11 mouse cellular contexts compared by ENCODE assay signal in the genomic region with DNA sequence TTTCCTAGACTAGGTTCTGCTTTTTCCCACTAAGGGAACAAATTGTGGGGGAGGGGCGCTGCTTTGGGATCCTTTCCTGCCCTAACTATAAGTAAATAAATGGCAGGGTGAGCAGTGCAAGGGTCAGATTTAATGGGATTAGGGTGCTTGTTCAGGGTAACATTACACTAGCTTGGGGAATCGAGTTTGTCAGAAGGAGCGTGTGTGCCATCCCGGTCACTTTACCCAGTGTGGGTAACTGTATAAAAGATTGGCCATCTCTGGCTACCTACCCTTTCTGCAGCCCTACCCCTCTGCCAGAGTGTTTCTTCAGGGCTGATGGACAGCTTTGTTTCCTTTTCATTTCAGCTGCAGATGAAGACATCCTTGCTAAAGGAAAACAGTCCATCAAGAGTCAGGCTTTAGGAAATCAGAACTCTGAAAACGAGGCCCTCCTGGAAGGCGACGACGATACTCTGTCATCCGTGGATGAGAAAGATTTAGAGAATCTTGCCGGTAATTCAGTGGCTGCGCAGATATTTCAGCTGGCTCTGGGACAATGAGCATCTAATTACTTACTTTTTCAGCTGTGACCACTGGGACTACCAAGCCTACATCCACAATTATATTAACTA. TPM values are rescaled to one million over a fixed set of nuclear protein-coding genes. Genes with fewer than 3 reads are reported as not detected.
DNase-seq lines count a peak whose midpoint lies in the region; ATAC-seq lines count a peak whose summit lies in the region.
"Had no signal": no experiment of that assay in that cellular context is flagged by ENCODE, and none has a peak within 500 bp of the region (broad histone marks: within the 10 kb centered on the region; RNA-seq: fewer than 3 reads in every experiment).

No protein-coding gene starts in this region.

- no peaks in the 10 kb centered on the region for H3K36me3 ChIP-seq in neural tube, embryonic 11.5 days (ENCODE audit: control insufficient read depth, insufficient read depth, low read length)
- H3K36me3 ChIP-seq in hindbrain, embryonic 11.5 days (ENCODE audit: control insufficient read depth, insufficient read depth, low read length) = no peaks in the 10 kb centered on the region
- H3K36me3 ChIP-seq in liver, embryonic 11.5 days (ENCODE audit: control insufficient read depth, insufficient read depth, low read length) = no peaks in the 10 kb centered on the region
- H3K36me3 ChIP-seq in neural tube, embryonic 15.5 days = no peaks in the 10 kb centered on the region
- H3K36me3 ChIP-seq: G1E had no signal

- ATAC-seq in neural tube, embryonic 11.5 days (ENCODE audit: insufficient read depth, low FRiP score, low TSS enrichment) = 0 out of 2 replicates have a peak, but pooled peaks have one; percentile 13
- ATAC-seq in hindbrain, embryonic 11.5 days (ENCODE audit: low FRiP score) = peak; percentile 62
- no peak; the same call in 1 of the 2 replicates for ATAC-seq in liver, embryonic 11.5 days (replicated peaks; ENCODE audit: low FRiP score)
- ATAC-seq in neural tube, embryonic 15.5 days (ENCODE audit: low FRiP score) = 0 out of 2 replicates have a peak, but pooled peaks have one; percentile 25
- ATAC-seq: inflammation-experienced regulatory T-cells, adult 6 months had no signal

- peak; percentile 28 for DNase-seq in neural tube, embryonic 11.5 days (ENCODE audit: low spot score)
- DNase-seq in neural tube, embryonic 10.5 days (ENCODE audit: extremely low spot score, low spot score) = no peak
- DNase-seq in hindbrain, embryonic 11.5 days (ENCODE audit: low spot score) = peak; percentile 61
- no peak for DNase-seq in liver, embryonic 11.5 days (ENCODE audit: low spot score)
- no peak for DNase-seq in spleen, postnatal 36 days (ENCODE audit: low spot score in 2 of 2)
- DNase-seq in urinary bladder, adult 2 months (ENCODE audit: low spot score) = no peak
- no peak for DNase-seq in right cerebral cortex, adult 2 months (ENCODE audit: low spot score in 2 of 2)

- peak overlapping the region; percentile 54; the same call in 1 of the 2 replicates for H3K27ac ChIP-seq in neural tube, embryonic 11.5 days (ENCODE audit: low read depth, low read length)
- H3K27ac ChIP-seq in hindbrain, embryonic 11.5 days (ENCODE audit: low read depth, low read length) = peak overlapping the region; percentile 51
- peak overlapping the region; percentile 8; the same call in 1 of the 2 replicates for H3K27ac ChIP-seq in liver, embryonic 11.5 days (ENCODE audit: low read depth, low read length)
- H3K27ac ChIP-seq in neural tube, embryonic 15.5 days (replicated peaks) = peak overlapping the region; percentile 82
- H3K27ac ChIP-seq: macrophage had no signal

- no peak overlapping the region for H3K4me2 ChIP-seq in neural tube, embryonic 11.5 days (ENCODE audit: low read depth)
- H3K4me2 ChIP-seq in hindbrain, embryonic 11.5 days (replicated peaks; ENCODE audit: low read depth, low read length) = no peak overlapping the region; the same call in 1 of the 2 replicates
- peak overlapping the region; percentile 9; the same call in 1 of the 2 replicates for H3K4me2 ChIP-seq in liver, embryonic 11.5 days
- H3K4me2 ChIP-seq in neural tube, embryonic 15.5 days = peak overlapping the region; percentile 43

- WGBS in neural tube, embryonic 11.5 days = 45% methylated on average over 11 of the region's 11 CpGs
- 35% methylated on average over 11 of the region's 11 CpGs for WGBS in hindbrain, embryonic 11.5 days
- 67% methylated on average over 11 of the region's 11 CpGs for WGBS in liver, embryonic 11.5 days
- WGBS in neural tube, embryonic 15.5 days = 38% methylated on average over 11 of the region's 11 CpGs

- no peak overlapping the region for H3K4me3 ChIP-seq in neural tube, embryonic 11.5 days (ENCODE audit: low read depth, low read length)
- H3K4me3 ChIP-seq in hindbrain, embryonic 11.5 days (ENCODE audit: low read depth, low read length) = no peak overlapping the region
- no peak overlapping the region for H3K4me3 ChIP-seq in liver, embryonic 11.5 days (ENCODE audit: low read depth, low read length)
- peak overlapping the region; percentile 6 for H3K4me3 ChIP-seq in neural tube, embryonic 15.5 days (replicated peaks)

- H3K4me1 ChIP-seq in neural tube, embryonic 11.5 days (ENCODE audit: control insufficient read depth, insufficient read depth, low read length) = peaks cover 7% of the 10 kb centered on the region
- H3K4me1 ChIP-seq in hindbrain, embryonic 11.5 days (replicated peaks; ENCODE audit: control insufficient read depth, insufficient read depth, low read length) = no peaks in the 10 kb centered on the region; the same call in 1 of the 2 replicates
- H3K4me1 ChIP-seq in liver, embryonic 11.5 days (replicated peaks; ENCODE audit: control insufficient read depth, insufficient read depth, low read length) = no peaks in the 10 kb centered on the region
- H3K4me1 ChIP-seq in neural tube, embryonic 15.5 days = peaks cover 15% of the 10 kb centered on the region

- no peak overlapping the region for H3K9ac ChIP-seq in neural tube, embryonic 11.5 days (ENCODE audit: low read length)
- H3K9ac ChIP-seq in hindbrain, embryonic 11.5 days (ENCODE audit: low read depth, low read length) = no peak overlapping the region
- H3K9ac ChIP-seq in liver, embryonic 11.5 days (ENCODE audit: low read depth, low read length) = no peak overlapping the region
- no peak overlapping the region for H3K9ac ChIP-seq in neural tube, embryonic 15.5 days (replicated peaks)

- H3K9me3 ChIP-seq in neural tube, embryonic 11.5 days (ENCODE audit: control insufficient read depth, low read length) = no peaks in the 10 kb centered on the region
- no peaks in the 10 kb centered on the region for H3K9me3 ChIP-seq in hindbrain, embryonic 11.5 days (ENCODE audit: control insufficient read depth, low read length)
- no peaks in the 10 kb centered on the region for H3K9me3 ChIP-seq in liver, embryonic 11.5 days (ENCODE audit: control insufficient read depth, low read length)
- H3K9me3 ChIP-seq in neural tube, embryonic 15.5 days (replicated peaks) = no peaks in the 10 kb centered on the region
- H3K9me3 ChIP-seq: G1E had no signal

- H3K27me3 ChIP-seq in neural tube, embryonic 11.5 days (ENCODE audit: control insufficient read depth, insufficient read depth, low read length) = peaks cover under 1% of the 10 kb centered on the region; the same call in 1 of the 2 replicates
- H3K27me3 ChIP-seq in hindbrain, embryonic 11.5 days (ENCODE audit: control insufficient read depth, insufficient read depth, low read length) = no peaks in the 10 kb centered on the region
- H3K27me3 ChIP-seq in liver, embryonic 11.5 days (replicated peaks; ENCODE audit: control insufficient read depth, insufficient read depth, low read length) = no peaks in the 10 kb centered on the region
- H3K27me3 ChIP-seq in neural tube, embryonic 15.5 days (replicated peaks) = no peaks in the 10 kb centered on the region

RNA-seq across cellular contexts. Expression of gene Mab21l2, which starts 8.8 kb away (rescaled TPM):
- polyA plus RNA-seq in neural tube, embryonic 11.5 days (2014; fragmentation: Nextera tagmentation; extraction: Ambion mirVana) = 93.4 and 98.3 TPM in 2 replicates
- 151 and 155 TPM in 2 replicates for polyA plus RNA-seq in hindbrain, embryonic 11.5 days (2014; fragmentation: Nextera tagmentation; extraction: Ambion mirVana)
- 14.5 and 19.4 TPM in 2 replicates for polyA plus RNA-seq in liver, embryonic 11.5 days (2014; fragmentation: Nextera tagmentation; extraction: Ambion mirVana)
- 174 and 200 TPM in 2 replicates for polyA plus RNA-seq in neural tube, embryonic 15.5 days (2015; fragmentation: Nextera tagmentation; extraction: Ambion mirVana)
- polyA plus RNA-seq in urinary bladder, adult 2 months (2012; rRNA removed) = 1.7 and 2.0 TPM in 2 replicates
- polyA plus RNA-seq: macrophage had no signal

Comparison
In these comparisons a context has a peak if more than half of its experiments do, and no peak if none do; other contexts are left out.
1. DNase-seq: peak in neural tube, embryonic 11.5 days (single experiment) and hindbrain, embryonic 11.5 days (single experiment); none in neural tube, embryonic 10.5 days (single experiment), liver, embryonic 11.5 days (single experiment), spleen, postnatal 36 days (0 of 2), urinary bladder, adult 2 months (single experiment) and right cerebral cortex, adult 2 months (0 of 2).
2. H3K4me2 ChIP-seq: peak in liver, embryonic 11.5 days (single experiment) and neural tube, embryonic 15.5 days (single experiment); none in neural tube, embryonic 11.5 days (single experiment) and hindbrain, embryonic 11.5 days (single experiment).
3. H3K27ac ChIP-seq: peak in every context shown above with its lines; median percentile 82 in neural tube, embryonic 15.5 days; 54 in neural tube, embryonic 11.5 days; 51 in hindbrain, embryonic 11.5 days; 8 in liver, embryonic 11.5 days.